Mouse (Mus musculus): ENCODE results near the gene Cpne5. TPM values are rescaled to one million over a fixed set of nuclear protein-coding genes. Genes with fewer than 3 reads are reported as not detected.

Cpne5 gene
- total and polyA plus RNA-seq, 3 experiments: 0.19 to 1.0 TPM; not detected in 1

DNA sequence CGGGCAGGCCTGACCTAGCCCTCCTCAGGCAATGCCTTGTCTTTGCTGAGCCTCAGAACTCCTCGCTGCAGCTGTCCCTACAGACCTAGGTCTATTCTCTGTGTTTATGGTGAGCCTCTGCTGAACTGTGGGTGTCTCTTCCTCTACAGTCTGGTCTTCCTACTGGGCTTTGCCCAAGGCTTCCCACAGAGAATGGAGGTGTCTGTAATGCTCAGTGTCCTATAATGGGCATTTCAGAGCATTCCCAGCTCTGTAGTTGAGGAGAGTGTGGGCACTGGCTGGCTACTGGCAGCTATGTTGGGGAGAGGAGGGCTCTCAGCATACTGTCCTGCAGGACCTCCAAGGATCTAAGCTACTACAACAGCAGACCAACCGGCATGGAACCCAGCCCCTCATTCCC lies 62.3 kb downstream of the Cpne5 start:
- Histone ChIP-seq H3K36me3 (ENCODE audit: control insufficient read depth in 1 of 2, insufficient read depth in 2 of 2, low read length in 2 of 2) (peaks cover 0 to 9% of the 10 kb centered on the region in 2 experiments; a peak in 2 of 4 replicates), H3K9me3 (replicated peaks; ENCODE audit: insufficient read depth, low read length) (no peaks in the 10 kb centered on the region), H3K9ac (ENCODE audit: control insufficient read depth, low read depth, low read length, poor library complexity, severe bottlenecking) (no peak overlapping the region), H3K4me3 (ENCODE audit: control insufficient read depth in 1 of 2, insufficient read depth in 1 of 2, low read depth in 2 of 2, low read length in 2 of 2) (no peak overlapping the region), H3K79me2 (ENCODE audit: control insufficient read depth, insufficient read depth, low read length, poor library complexity) (no peaks in the 10 kb centered on the region), H3K4me1 (ENCODE audit: control insufficient read depth in 1 of 2, insufficient read depth in 2 of 2, low read length in 2 of 2) (peaks cover 0 to 22% of the 10 kb centered on the region in 2 experiments; a peak in 2 of 4 replicates), H3K27me3 (ENCODE audit: control insufficient read depth in 1 of 2, insufficient read depth in 2 of 2, low read length in 2 of 2) (no peaks in the 10 kb centered on the region), H3K27ac (ENCODE audit: control insufficient read depth, low read depth, low read length) (no peak overlapping the region)
- no peak for TF ChIP-seq RCOR1 (IDR thresholded peaks at IDR 0.05; ENCODE audit: low read depth, low read length)
- no peak for TF ChIP-seq NELFE (IDR thresholded peaks at IDR 0.05; ENCODE audit: low read depth, low read length)
- TF ChIP-seq MEF2A (IDR thresholded peaks at IDR 0.05; ENCODE audit: extremely low read depth, insufficient replicate concordance, low read depth, low read length, poor library complexity, severe bottlenecking): no peak
- TF ChIP-seq POLR2AphosphoS5 (IDR thresholded peaks at IDR 0.05; ENCODE audit: borderline replicate concordance, low read depth, low read length): no peak
- TF ChIP-seq TCF12 (IDR thresholded peaks at IDR 0.05; ENCODE audit: low read depth, low read length): no peak
- TF ChIP-seq MAZ (IDR thresholded peaks at IDR 0.05; ENCODE audit: low read depth, low read length): no peak
- TF ChIP-seq MAX (IDR thresholded peaks at IDR 0.05; ENCODE audit: low read length): no peak
- no peak for TF ChIP-seq UBTF (IDR thresholded peaks at IDR 0.05; ENCODE audit: borderline replicate concordance, insufficient read depth, low read depth, low read length)
- TF ChIP-seq HCFC1 (IDR thresholded peaks at IDR 0.05; ENCODE audit: low read depth, low read length): no peak
- no peak for TF ChIP-seq TBP (IDR thresholded peaks at IDR 0.05; ENCODE audit: low read depth, low read length)
- TF ChIP-seq KAT2A (conservative IDR thresholded peaks at IDR 0.05; ENCODE audit: low read depth, low read length): no peak
- TF ChIP-seq CHD1 (IDR thresholded peaks at IDR 0.05; ENCODE audit: low read depth, low read length): no peak
- no peak for TF ChIP-seq ELF1 (IDR thresholded peaks at IDR 0.05; ENCODE audit: low read depth, low read length)
- TF ChIP-seq CHD2 (IDR thresholded peaks at IDR 0.05; ENCODE audit: low read length): no peak
- no peak for TF ChIP-seq SMC3 (IDR thresholded peaks at IDR 0.05; ENCODE audit: low read depth, low read length)
- TF ChIP-seq USF2 (IDR thresholded peaks at IDR 0.05; ENCODE audit: borderline replicate concordance in 1 of 2, insufficient read depth in 1 of 2, low read depth in 1 of 2, low read length in 2 of 2): no peak
- TF ChIP-seq RAD21 (IDR thresholded peaks at IDR 0.05; ENCODE audit: low read depth, low read length): no peak
- TF ChIP-seq CTCF (IDR thresholded peaks at IDR 0.05 in 2 of 3, conservative IDR thresholded peaks at IDR 0.05 in 1 of 3; ENCODE audit: control insufficient read depth in 1 of 3, insufficient read depth in 1 of 3, low read depth in 2 of 3, low read length in 3 of 3, poor library complexity in 1 of 3, severe bottlenecking in 1 of 3): no peak
- TF ChIP-seq POLR2A (IDR thresholded peaks at IDR 0.05; ENCODE audit: control insufficient read depth in 1 of 2, insufficient read depth in 1 of 2, low read depth in 1 of 2, low read length in 2 of 2, poor library complexity in 1 of 2): no peak
- no peak for TF ChIP-seq MYC (IDR thresholded peaks at IDR 0.05; ENCODE audit: low read depth, low read length)
- no peak for DNase-seq (ENCODE audit: low read depth, low spot score)

DNA sequence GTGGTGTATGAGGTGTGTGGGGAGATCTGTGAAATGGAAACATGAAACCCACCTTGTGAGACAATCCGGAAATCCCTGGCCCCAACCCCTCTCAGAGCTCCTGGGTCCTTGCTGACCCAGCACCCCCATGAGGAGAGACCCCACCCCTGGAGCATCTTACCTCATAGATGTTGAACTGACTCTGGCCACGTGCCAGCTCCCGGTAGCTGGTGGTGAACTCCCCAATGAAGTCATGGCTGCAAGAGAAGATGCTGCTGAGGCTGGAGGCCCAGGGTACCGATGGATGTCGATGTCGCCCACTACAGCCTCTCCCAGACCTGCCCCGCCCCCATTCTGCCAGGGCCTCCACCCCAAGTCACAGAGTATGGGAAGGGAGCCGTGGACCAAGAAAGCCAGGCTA lies 64.8 kb downstream of the Cpne5 start:
- Histone ChIP-seq H3K4me1 (ENCODE audit: control insufficient read depth in 1 of 2, insufficient read depth in 2 of 2, low read length in 2 of 2) (peaks cover 0 to 36% of the 10 kb centered on the region in 2 experiments; a peak in 2 of 4 replicates), H3K9me3 (replicated peaks; ENCODE audit: insufficient read depth, low read length) (no peaks in the 10 kb centered on the region), H3K27ac (ENCODE audit: control insufficient read depth, low read depth, low read length) (0 out of 2 replicates have a peak overlapping the region, but pooled peaks have one; percentile 89), H3K36me3 (ENCODE audit: control insufficient read depth in 1 of 2, insufficient read depth in 2 of 2, low read length in 2 of 2) (peaks cover 0 to 15% of the 10 kb centered on the region in 2 experiments; a peak in 2 of 4 replicates), H3K27me3 (ENCODE audit: control insufficient read depth in 1 of 2, insufficient read depth in 2 of 2, low read length in 2 of 2) (no peaks in the 10 kb centered on the region), H3K4me3 (ENCODE audit: control insufficient read depth in 1 of 2, insufficient read depth in 1 of 2, low read depth in 2 of 2, low read length in 2 of 2) (no peak overlapping the region), H3K9ac (ENCODE audit: control insufficient read depth, low read depth, low read length, poor library complexity, severe bottlenecking) (no peak overlapping the region), H3K79me2 (ENCODE audit: control insufficient read depth, insufficient read depth, low read length, poor library complexity) (no peaks in the 10 kb centered on the region)
- no peak for DNase-seq (ENCODE audit: low read depth, low spot score)
- TF ChIP-seq HCFC1 (IDR thresholded peaks at IDR 0.05; ENCODE audit: low read depth, low read length) (no peak), EP300 (IDR thresholded peaks at IDR 0.05; ENCODE audit: low read depth in 1 of 2, low read length in 2 of 2) (no peak), GABPA (IDR thresholded peaks at IDR 0.05; ENCODE audit: low read depth, low read length) (no peak), UBTF (IDR thresholded peaks at IDR 0.05; ENCODE audit: borderline replicate concordance, insufficient read depth, low read depth, low read length) (no peak), TBP (IDR thresholded peaks at IDR 0.05; ENCODE audit: low read depth, low read length) (no peak)
